Mouse (Mus musculus): Measurements from ENCODE around the gene Gm11237.
"Not testable (repeated sequence)": the region's sequence is repeated elsewhere in the genome, so short reads cannot be mapped to it uniquely, and the experiment has no call there.

Gm11237 gene

GRCm38 (mm10) chr4:73622684-73623083, at the start of gene Gm11237:
Gene Gm11237, plus strand, starts transcription at chr4:73622984.
- not testable (repeated sequence) for DNase-seq

- no peak for DNase-seq
Measured at GRCm38 (mm10) chr4:73599248-73599647, 23.5 kb upstream of the Gm11237 start.

- not testable (repeated sequence) for DNase-seq
Measured at GRCm38 (mm10) chr4:73607581-73607980, 15.2 kb upstream of the Gm11237 start, which contains the start of gene Gm11238. Gene Gm11238, plus strand, starts transcription at chr4:73607881.

DNA sequence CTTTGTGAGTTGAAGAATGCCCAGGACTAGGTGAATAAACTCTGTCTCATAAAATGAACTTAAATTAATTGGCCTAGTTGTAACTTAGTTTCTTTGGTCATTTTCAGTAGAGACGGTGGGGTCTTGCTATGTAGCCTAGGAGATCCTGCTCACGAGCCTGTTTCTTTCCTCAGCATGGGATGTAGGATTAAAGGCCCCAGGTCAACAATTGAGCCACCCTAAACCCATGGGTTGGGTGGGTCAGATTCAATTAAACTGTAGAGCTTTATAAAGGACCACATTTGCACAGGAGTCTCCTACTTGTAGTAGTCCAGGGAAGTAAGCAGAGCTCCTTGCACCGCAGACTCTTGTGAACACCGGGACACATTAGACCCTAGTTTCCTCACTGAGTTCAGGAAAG, 15.0 kb downstream of the Gm11237 start, which contains the start of gene Gm11236:
Gene Gm11236, plus strand, starts transcription at position 301 of the 400 bp plus-strand sequence.
- not testable (repeated sequence) for DNase-seq

GRCm38 (mm10) chr4:73661864-73662263, 39.1 kb downstream of the Gm11237 start:
- DNase-seq, result not testable (repeated sequence)

GRCm38 (mm10) chr4:73668054-73668453, 45.3 kb downstream of the Gm11237 start, which contains the start of gene Gm11239:
Gene Gm11239, plus strand, starts transcription at chr4:73668354.
- not testable (repeated sequence) for DNase-seq

Measured in kidney, postnatal 25 days (tissue).